Mouse (Mus musculus) CH12.LX (cell line): ENCODE results near the gene Stat5b.

ENCODE experiments used
- POLR2A ChIP-seq: IDR thresholded peaks from 2 replicates; pipeline ENCODE4 v1.6.1; 2011; ENCODE audit warnings: low read depth, mild to moderate bottlenecking, improper control_type of control experiment, low read length
- USF1 ChIP-seq: IDR thresholded peaks from 2 replicates; pipeline ENCODE4 v1.6.1; 2014; ENCODE audit warnings: low read depth, mild to moderate bottlenecking, inconsistent platforms, low read length, improper control_type of control experiment

DNA sequence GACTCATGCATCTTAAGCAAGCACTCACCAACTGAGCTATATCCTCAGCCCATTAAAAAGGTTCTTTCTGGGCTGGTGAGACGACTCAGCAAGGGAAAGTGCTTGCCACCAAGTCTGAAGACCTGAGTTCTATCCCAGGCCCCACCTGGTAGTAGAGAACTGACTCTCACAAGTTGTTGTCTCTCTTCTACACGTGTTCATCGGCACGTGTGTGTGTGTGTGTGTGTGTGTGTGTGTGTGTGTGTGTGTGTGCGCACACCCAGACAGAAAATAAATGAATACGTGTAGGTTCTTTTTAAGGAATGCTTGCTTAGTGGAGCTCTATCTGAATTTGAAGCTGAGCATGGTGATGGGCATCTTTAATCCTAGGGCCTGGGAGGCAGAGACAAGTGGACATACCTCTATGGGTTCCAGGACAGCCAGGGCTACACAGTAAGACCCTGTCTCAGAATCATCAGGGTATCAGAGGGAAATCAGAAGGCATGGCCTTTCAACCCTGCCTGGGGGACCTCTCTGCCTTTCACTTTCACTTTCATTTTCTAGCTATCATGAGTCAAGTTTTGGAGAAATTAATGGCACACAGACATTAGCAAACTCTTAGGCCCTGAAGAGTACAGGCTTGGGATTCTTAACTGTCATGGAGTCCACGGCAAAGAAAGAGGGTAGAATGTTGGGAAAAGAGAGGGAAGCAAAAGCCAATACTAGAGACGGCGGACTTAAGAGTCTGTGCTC, 115.2 kb downstream of the Stat5b start:
- no peak for TF ChIP-seq POLR2A
- no peak for TF ChIP-seq USF1
